Mouse (Mus musculus) monocyte, adult 5-6 weeks (primary cell): ENCODE data around the gene 5830411N06Rik. TPM values are rescaled to one million over a fixed set of nuclear protein-coding genes. Genes with fewer than 3 reads are reported as not detected.

ENCODE experiments used
- ATAC-seq: fragments of 153-309, 156-312 bp; replicated peaks from 2 replicates; pipeline ENCODE4 v1.8.0; 2017; ENCODE audit warnings: mild to moderate bottlenecking; ENCODE audit not compliant: low TSS enrichment, insufficient number of reproducible peaks, severe bottlenecking, poor library complexity, low FRiP score
- total RNA-seq: library from RNA; stranded (forward); fragments of 200-1000, 200-491, 200-594 nt; gene quantifications from 3 replicates; pipeline ENCODE4 v1.2.3, GENCODE M21; 2017

Gene 5830411N06Rik
- total RNA-seq, result 0.85 to 2.5 TPM in 2 of 3 replicates, not detected in the other

GRCm38 (mm10) chr7:140247216-140247615 lies at the start of gene 5830411N06Rik:
Gene 5830411N06Rik, plus strand, starts transcription at chr7:140247284.
- no peak for ATAC-seq

DNA sequence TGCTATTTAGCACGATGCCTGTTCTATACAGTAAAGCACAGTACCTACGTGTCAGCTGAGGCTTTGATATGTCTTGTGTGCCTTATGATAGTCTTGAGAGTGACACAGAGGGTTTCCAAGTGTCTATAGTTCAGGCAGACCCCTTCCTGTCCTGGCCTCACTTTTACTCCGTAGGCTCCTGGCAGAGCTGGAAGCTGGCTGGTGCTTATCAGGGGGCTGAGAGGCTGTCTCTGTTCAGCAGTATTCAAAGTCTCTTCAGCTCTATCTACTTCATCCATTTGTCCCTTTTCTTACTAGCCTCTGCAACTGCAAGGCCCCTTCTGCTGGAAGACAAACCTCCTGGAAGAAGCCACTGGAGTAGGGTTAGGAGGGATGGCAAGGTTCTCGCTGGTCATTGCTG lies 46.0 kb upstream of the 5830411N06Rik start:
- ATAC-seq, result no peak

- ATAC-seq, result no peak
Measured at GRCm38 (mm10) chr7:140205864-140206263, 41.2 kb upstream of the 5830411N06Rik start, which contains the start of gene Olfr524. Gene Olfr524, minus strand, starts transcription at chr7:140205964.

DNA sequence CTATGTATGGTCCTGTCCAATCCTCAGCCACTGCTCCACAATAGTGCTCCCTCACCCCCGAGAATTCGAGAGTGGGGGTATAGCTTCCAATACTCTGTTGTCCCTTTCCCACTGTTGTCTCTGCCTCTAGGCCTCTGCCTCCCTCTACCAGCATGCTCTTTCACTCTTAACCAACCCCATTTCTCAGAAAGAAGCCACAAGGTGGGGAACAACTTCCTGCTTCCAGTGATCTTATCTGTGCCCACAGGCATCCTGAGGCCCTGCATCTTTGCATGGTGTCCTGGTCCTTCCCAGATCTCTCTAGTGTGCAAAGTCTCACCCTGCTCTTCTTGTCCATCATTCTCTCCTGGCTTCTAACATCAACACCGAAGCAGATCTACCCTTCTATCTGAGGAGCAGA lies 40.2 kb upstream of the 5830411N06Rik start:
- ATAC-seq, result no peak

DNA sequence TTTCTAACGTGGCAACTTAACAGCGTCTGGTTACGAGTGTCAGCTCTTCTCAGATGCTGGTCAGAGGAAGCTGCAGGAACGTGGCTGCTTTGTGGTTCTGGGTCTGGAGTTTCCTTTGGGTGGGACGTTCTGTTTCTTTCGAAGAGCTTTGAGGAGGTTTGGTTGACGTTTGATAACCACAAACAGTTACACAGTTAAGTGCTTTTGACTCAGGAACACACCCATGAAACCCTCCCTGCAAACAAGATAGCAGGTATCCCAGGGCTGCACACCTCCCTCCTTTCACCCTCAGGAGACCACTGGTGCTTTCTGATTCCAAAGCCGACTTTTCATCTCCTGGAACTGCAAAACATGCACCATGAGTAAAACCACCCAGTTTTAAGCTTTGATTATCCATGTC lies 38.9 kb upstream of the 5830411N06Rik start:
- ATAC-seq, result no peak

GRCm38 (mm10) chr7:140208677-140209076 lies 38.4 kb upstream of the 5830411N06Rik start:
- ATAC-seq, result no peak

DNA sequence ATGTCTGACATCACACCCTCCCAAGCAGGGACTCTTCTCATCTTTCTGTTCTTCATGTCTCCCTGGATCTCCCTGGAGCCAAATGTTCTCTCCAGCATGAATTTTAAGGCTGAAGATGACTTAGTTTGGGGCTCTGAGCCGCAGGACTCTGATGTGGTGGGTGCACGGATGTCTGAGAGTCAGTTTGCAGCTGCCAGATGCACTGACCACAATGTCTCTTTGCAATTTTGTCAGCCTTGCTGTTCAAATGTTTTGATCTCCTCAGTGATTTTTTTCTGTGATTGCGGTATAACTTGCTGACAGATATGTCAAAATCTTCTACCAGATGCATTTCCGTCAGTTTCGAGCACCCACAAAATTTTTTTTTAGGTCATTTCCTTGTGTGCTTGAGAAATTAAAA lies 33.2 kb upstream of the 5830411N06Rik start:
- no peak for ATAC-seq

GRCm38 (mm10) chr7:140217967-140218366 lies 29.1 kb upstream of the 5830411N06Rik start, which contains the start of gene Cd163l1:
Gene Cd163l1, plus strand, starts transcription at chr7:140218267.
- ATAC-seq, result no peak

- ATAC-seq, result no peak
Measured at GRCm38 (mm10) chr7:140219268-140219667, 27.8 kb upstream of the 5830411N06Rik start.

GRCm38 (mm10) chr7:140220375-140220774 lies 26.7 kb upstream of the 5830411N06Rik start:
- ATAC-seq, result no peak

- ATAC-seq, result no peak
Measured at GRCm38 (mm10) chr7:140224209-140224608, 22.9 kb upstream of the 5830411N06Rik start.

DNA sequence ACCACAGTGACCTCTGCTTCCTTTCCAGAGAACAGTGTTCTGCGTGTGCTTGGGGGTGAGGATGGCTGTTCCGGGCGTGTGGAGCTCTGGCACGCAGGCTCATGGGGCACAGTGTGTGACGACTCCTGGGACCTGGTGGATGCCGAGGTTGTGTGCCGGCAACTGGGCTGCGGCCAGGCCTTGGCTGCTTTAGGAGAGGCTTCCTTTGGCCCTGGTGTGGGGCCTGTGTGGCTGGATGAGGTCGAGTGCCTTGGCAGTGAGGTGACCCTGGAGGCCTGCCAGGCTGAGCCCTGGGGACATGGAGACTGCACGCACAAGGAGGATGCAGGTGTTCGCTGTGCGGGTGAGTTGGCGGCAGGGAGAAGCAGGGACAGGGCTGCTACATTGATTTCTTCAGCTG lies 18.6 kb upstream of the 5830411N06Rik start:
- no peak for ATAC-seq

DNA sequence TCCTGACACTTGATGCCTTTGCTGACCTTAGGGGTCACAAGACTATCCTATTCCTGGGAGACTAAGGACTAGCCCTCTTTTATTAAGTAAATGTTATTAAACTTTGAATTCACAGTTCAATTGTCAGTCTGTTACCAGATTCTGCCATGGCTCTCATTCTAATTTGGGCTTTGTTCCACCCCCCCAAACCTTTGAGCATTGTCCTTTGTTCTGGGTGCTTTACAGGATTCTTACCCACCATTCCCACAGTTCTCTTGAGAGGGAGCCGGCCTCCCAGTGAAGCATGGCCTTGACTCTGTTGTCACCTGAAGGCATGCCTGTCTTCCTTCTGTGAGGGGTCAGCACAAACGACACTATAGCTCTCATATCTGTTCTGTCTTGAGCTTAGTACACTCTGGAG lies 16.1 kb upstream of the 5830411N06Rik start:
- no peak for ATAC-seq

- ATAC-seq, result no peak
Measured at GRCm38 (mm10) chr7:140233696-140234095, 13.4 kb upstream of the 5830411N06Rik start.

- ATAC-seq, result no peak
Measured at GRCm38 (mm10) chr7:140253780-140254299, 6.8 kb downstream of the 5830411N06Rik start.

- no peak for ATAC-seq
Measured at GRCm38 (mm10) chr7:140295746-140296145, 48.7 kb downstream of the 5830411N06Rik start.

GRCm38 (mm10) chr7:140296876-140297275 lies 49.8 kb downstream of the 5830411N06Rik start:
- ATAC-seq, result no peak

DNA sequence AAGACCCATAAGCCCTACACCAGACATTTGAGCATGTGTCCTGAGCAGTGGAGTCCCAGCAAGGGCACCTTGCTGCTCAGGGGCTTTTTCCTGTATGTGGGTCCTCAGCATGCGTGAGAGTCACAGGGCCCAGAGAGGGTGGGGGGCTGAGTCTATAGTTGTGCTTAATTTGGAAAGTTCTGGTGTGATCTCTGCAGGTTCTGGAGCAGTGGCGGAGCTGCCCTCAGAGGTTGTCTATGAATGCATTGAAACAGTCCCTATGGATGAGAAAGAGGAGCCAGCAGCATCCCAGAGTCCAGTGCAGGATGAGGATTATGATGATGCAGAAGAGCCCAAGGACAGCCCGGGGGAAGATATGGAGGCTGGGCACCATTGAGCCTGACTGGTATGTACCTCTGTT lies 52.3 kb downstream of the 5830411N06Rik start:
- ATAC-seq, result no peak

DNA sequence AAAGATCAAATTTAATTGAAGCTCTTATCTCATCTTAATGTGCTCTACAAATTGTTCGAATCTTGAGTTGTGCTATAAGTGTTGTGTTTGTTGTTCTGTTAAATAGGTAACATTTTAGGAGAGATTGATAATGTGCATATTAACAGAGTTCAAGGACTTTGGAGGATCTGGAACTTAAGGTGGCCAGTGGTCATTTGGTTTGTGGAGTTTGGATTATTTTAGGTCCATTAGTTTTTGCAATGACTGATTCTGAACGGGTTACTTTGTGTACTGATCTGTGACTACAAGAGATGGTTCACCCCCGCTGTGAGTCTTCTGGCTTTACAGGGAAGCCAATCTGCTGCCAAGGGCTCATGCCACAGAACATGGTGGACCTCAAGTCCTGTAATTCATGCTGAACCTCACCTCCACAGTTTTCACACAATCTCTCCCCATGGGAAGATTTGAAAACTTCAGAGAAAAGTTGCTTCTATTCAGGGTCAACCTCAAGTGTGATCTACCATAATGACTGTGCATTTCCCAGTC lies 72.8 kb downstream of the 5830411N06Rik start:
- no peak for ATAC-seq

- no peak for ATAC-seq
Measured at GRCm38 (mm10) chr7:140320558-140320957, 73.5 kb downstream of the 5830411N06Rik start, which contains the start of gene Olfr525. Gene Olfr525, plus strand, starts transcription at chr7:140320858.

- ATAC-seq, result no peak
Measured at GRCm38 (mm10) chr7:140321135-140321534, 74.1 kb downstream of the 5830411N06Rik start.
